Mouse (Mus musculus) limb, embryonic 13.5 days (tissue): ENCODE results near the gene Gsc. TPM values are rescaled to one million over a fixed set of nuclear protein-coding genes. Genes with fewer than 3 reads are reported as not detected.

Experiments
- polyA plus RNA-seq: library from polyadenylated mRNA; unstranded; fragments of >200 nt; fragmentation: Nextera tagmentation; extraction: Ambion mirVana; gene quantifications from 2 replicates; pipeline ENCODE4 v1.2.1, GENCODE M21; 2015

Gene Gsc
- polyA plus RNA-seq, 1 experiment from 2014 or later, result 17.7 TPM

Other genes starting within 250 kb of the Gsc start
- 0.72 and 1.2 TPM in 2 replicates for gene Serpina3g, start 237.1 kb downstream of the Gsc start, polyA plus RNA-seq
- gene Serpina3i, start 210.2 kb downstream of the Gsc start, polyA plus RNA-seq, result 0.59 and 0.70 TPM in 2 replicates
- not detected in 2 replicates for gene Serpina3j, start 158.8 kb downstream of the Gsc start, polyA plus RNA-seq
- not detected in 2 replicates for gene Serpina3k, start 134.8 kb downstream of the Gsc start, polyA plus RNA-seq
- gene Serpina3m, start 134.8 kb downstream of the Gsc start, polyA plus RNA-seq, result not detected in 2 replicates
- gene Serpina3n, start 66.6 kb downstream of the Gsc start, polyA plus RNA-seq, result 0.19 and 0.36 TPM in 2 replicates